Mouse (Mus musculus) ES-E14 (cell line): ENCODE results near the gene Sdr9c7.

Source experiments
- CHD2 ChIP-seq: IDR thresholded peaks from 2 replicates; pipeline ENCODE4 v1.6.1; 2014; ENCODE audit warnings: mild to moderate bottlenecking, low read depth, low read length, inconsistent platforms
- HCFC1 ChIP-seq: IDR thresholded peaks from 2 replicates; pipeline ENCODE4 v1.6.1; 2012; ENCODE audit warnings: low read length, inconsistent platforms, borderline replicate concordance; ENCODE audit not compliant: insufficient read depth
- MAFK ChIP-seq: IDR thresholded peaks from 2 replicates; pipeline ENCODE4 v1.6.1; 2014; ENCODE audit warnings: mild to moderate bottlenecking, low read depth, low read length, inconsistent platforms; ENCODE audit not compliant: insufficient read depth
- ZC3H11A ChIP-seq: IDR thresholded peaks from 2 replicates; pipeline ENCODE4 v1.6.1; 2012; ENCODE audit warnings: low read depth, mild to moderate bottlenecking, inconsistent platforms, low read length, borderline replicate concordance
- ZNF384 ChIP-seq: IDR thresholded peaks from 2 replicates; pipeline ENCODE4 v1.6.1; 2012; ENCODE audit warnings: low read depth, low read length, inconsistent platforms

- TF ChIP-seq ZC3H11A (no peak), CHD2 (no peak), HCFC1 (no peak), ZNF384 (no peak), MAFK (no peak)
These were observed 24.7 kb downstream of the Sdr9c7 start for GRCm38 (mm10) chr10:127923024-127923423.
